Mouse (Mus musculus) left cerebral cortex, postnatal 14 days (tissue): ENCODE results near the gene Micu2. TPM values are rescaled to one million over a fixed set of nuclear protein-coding genes. Genes with fewer than 3 reads are reported as not detected.

Source experiments
- DNase-seq, 2 experiments: peaks; one replicate each; pipeline ENCODE4 v3.0.0; 2021 to 2022; ENCODE audit warnings: low spot score in 2 of 2, mixed read lengths in 1 of 2
- intact Hi-C: fragments of 180-260 bp; cut with DNase I; formaldehyde crosslinking; loops from one replicate; pipeline ENCODE4 v1.15.1; 2025
- long read RNA-seq, 2 experiments: library from polyadenylated mRNA; stranded (forward); transcript quantifications; one replicate each; pipeline ENCODE4 v2.0.0; 2021
- total RNA-seq, 2 experiments: library from RNA; stranded (reverse); gene quantifications; 2 replicates each; pipeline ENCODE4 v1.2.3; 2021

Gene Micu2
- 10 to 100 TPM; 23.2 to 24.0 TPM for total RNA-seq
- long read RNA-seq, experiment 1, transcript Micu2-201 (12 exons, 2,329 nt), result major isoform, 22 of 29 reads
- long read RNA-seq, experiment 1, partial matches to known transcripts, result 2 of 29 reads
- long read RNA-seq, experiment 1, other reads (novel, unspliced or antisense), result 5 of 29 reads
- long read RNA-seq, experiment 2, transcript Micu2-201 (12 exons, 2,329 nt), result major isoform, 26 of 31 reads
- long read RNA-seq, experiment 2, partial matches to known transcripts, result 2 of 31 reads
- long read RNA-seq, experiment 2, other reads (novel, unspliced or antisense), result 3 of 31 reads

GRCm38 (mm10) chr14:57998526-57999401 lies at the start of gene Micu2:
Gene Micu2 (minus strand): TSS chr14:57999262.
- intact Hi-C loops, result no loop called here
- DNase-seq, result peak; percentile 84 to 87

GRCm38 (mm10) chr14:58046639-58047284 lies 47.7 kb upstream of the Micu2 start:
- intact Hi-C loops, result no loop called here
- DNase-seq, result no peak

- DNase-seq, result no peak
- intact Hi-C loops, result loop anchor here (10.0 kb wide), 1 partner anchor 1049 kb away; no protein-coding TSS in a partner anchor
These were observed 37.1 kb upstream of the Micu2 start for GRCm38 (mm10) chr14:58036174-58036573.

GRCm38 (mm10) chr14:58034567-58034966 lies 35.5 kb upstream of the Micu2 start:
- intact Hi-C loops, result loop anchor here (5.0 to 10.0 kb wide), 3 partner anchors 668 to 1078 kb away; no protein-coding TSS in a partner anchor
- DNase-seq, result peak; percentile 55 to 83

GRCm38 (mm10) chr14:58018869-58019268 lies 19.8 kb upstream of the Micu2 start:
- intact Hi-C loops, result no loop called here
- DNase-seq, result no peak

GRCm38 (mm10) chr14:58003852-58004251 lies 4.8 kb upstream of the Micu2 start:
- intact Hi-C loops, result no loop called here
- DNase-seq, result no peak

- DNase-seq, result no peak
- intact Hi-C loops, result no loop called here
These were observed 3.1 kb upstream of the Micu2 start for GRCm38 (mm10) chr14:58002161-58002560.

GRCm38 (mm10) chr14:57999402-57999734 lies 306 bp upstream of the Micu2 start:
- no peak for DNase-seq
- intact Hi-C loops, result no loop called here

GRCm38 (mm10) chr14:57997431-57997830 lies 1.6 kb downstream of the Micu2 start:
- DNase-seq, result no peak
- intact Hi-C loops, result no loop called here

GRCm38 (mm10) chr14:57996210-57996609 lies 2.9 kb downstream of the Micu2 start:
- DNase-seq, result no peak
- intact Hi-C loops, result no loop called here

- DNase-seq, result no peak
- intact Hi-C loops, result no loop called here
These were observed 7.3 kb downstream of the Micu2 start for GRCm38 (mm10) chr14:57991761-57992160.

GRCm38 (mm10) chr14:57989162-57989561 lies 9.9 kb downstream of the Micu2 start:
- DNase-seq, result no peak
- intact Hi-C loops, result no loop called here

GRCm38 (mm10) chr14:57985780-57986179 lies 13.3 kb downstream of the Micu2 start:
- intact Hi-C loops, result no loop called here
- DNase-seq, result no peak

- intact Hi-C loops, result no loop called here
- DNase-seq, result no peak
These were observed 16.6 kb downstream of the Micu2 start for GRCm38 (mm10) chr14:57982450-57982849.

- DNase-seq, result no peak
- intact Hi-C loops, result no loop called here
These were observed 17.2 kb downstream of the Micu2 start for GRCm38 (mm10) chr14:57981720-57982418.

GRCm38 (mm10) chr14:57980776-57981175 lies 18.3 kb downstream of the Micu2 start:
- intact Hi-C loops, result no loop called here
- no peak for DNase-seq

GRCm38 (mm10) chr14:57980179-57980578 lies 18.9 kb downstream of the Micu2 start:
- no peak for DNase-seq
- intact Hi-C loops, result no loop called here

- no peak for DNase-seq
- intact Hi-C loops, result no loop called here
These were observed 20.9 kb downstream of the Micu2 start for GRCm38 (mm10) chr14:57978144-57978543.

- intact Hi-C loops, result no loop called here
- no peak for DNase-seq
These were observed 23.4 kb downstream of the Micu2 start for GRCm38 (mm10) chr14:57975656-57976055.
